Mouse (Mus musculus) stomach, embryonic 16.5 days (tissue): Measurements from ENCODE around the gene Csta1. TPM values are rescaled to one million over a fixed set of nuclear protein-coding genes. Genes with fewer than 3 reads are reported as not detected.
"Not testable (repeated sequence)": the region's sequence is repeated elsewhere in the genome, so short reads cannot be mapped to it uniquely, and the experiment has no call there.

Experiments used
- ATAC-seq: fragments of 200-750 bp; cut with Nextera tagmentation; 2 replicates; pipeline ENCODE4 v1.8.0; 2017; ENCODE audit warnings: moderate number of reproducible peaks, moderate TSS enrichment; ENCODE audit not compliant: insufficient read depth, low FRiP score
- H3K27ac ChIP-seq: fragments of 300-500 bp; sonication (generic); 2 replicates; pipeline ENCODE4 v1.5.1; 2014; ENCODE audit warnings: low read length
- H3K27me3 ChIP-seq: fragments of 300-500 bp; sonication (generic); 2 replicates; pipeline ENCODE4 v1.6.1; 2014; ENCODE audit warnings: low read length, control low read depth, mixed read lengths; ENCODE audit not compliant: control insufficient read depth, insufficient read depth
- H3K36me3 ChIP-seq: fragments of 300-500 bp; sonication (generic); 2 replicates; pipeline ENCODE4 v1.6.1; 2014; ENCODE audit warnings: low read length; ENCODE audit not compliant: control insufficient read depth, insufficient read depth
- H3K4me1 ChIP-seq: fragments of 300-500 bp; sonication (generic); 2 replicates; pipeline ENCODE4 v1.6.1; 2014; ENCODE audit warnings: low read length, control low read depth, mixed read lengths; ENCODE audit not compliant: control insufficient read depth, insufficient read depth
- H3K4me2 ChIP-seq: fragments of 300-500 bp; sonication (generic); 2 replicates; pipeline ENCODE4 v1.6.1; 2014; ENCODE audit warnings: low read depth, low read length, mixed read lengths
- H3K4me3 ChIP-seq: fragments of 300-500 bp; sonication (generic); replicated peaks from 2 replicates; pipeline ENCODE4 v1.5.1; 2014; ENCODE audit warnings: mild to moderate bottlenecking, low read length
- H3K9ac ChIP-seq: fragments of 300-500 bp; sonication (generic); 2 replicates; pipeline ENCODE4 v1.6.1; 2014; ENCODE audit warnings: low read length
- H3K9me3 ChIP-seq: fragments of 300-500 bp; sonication (generic); replicated peaks from 2 replicates; pipeline ENCODE4 v1.6.1; 2016; ENCODE audit warnings: low read length, control low read depth; ENCODE audit not compliant: control insufficient read depth
- WGBS: fragments of 180-500 bp; shearing (Covaris S2); extraction: QIAGEN DNeasy Blood & Tissue Kit; methylation state at CpG from one replicate; pipeline ENCODE4 v1.1.7; 2014; 5-methylcytosine and 5-hydroxymethylcytosine counted together
- polyA plus RNA-seq: library from polyadenylated mRNA; unstranded; fragments of >200 nt; fragmentation: Nextera tagmentation; extraction: Ambion mirVana; gene quantifications from 2 replicates; pipeline ENCODE4 v1.2.1, GENCODE M21; 2015

Csta1 gene
- polyA plus RNA-seq, 1 experiment from 2014 or later = 34.9 TPM

DNA sequence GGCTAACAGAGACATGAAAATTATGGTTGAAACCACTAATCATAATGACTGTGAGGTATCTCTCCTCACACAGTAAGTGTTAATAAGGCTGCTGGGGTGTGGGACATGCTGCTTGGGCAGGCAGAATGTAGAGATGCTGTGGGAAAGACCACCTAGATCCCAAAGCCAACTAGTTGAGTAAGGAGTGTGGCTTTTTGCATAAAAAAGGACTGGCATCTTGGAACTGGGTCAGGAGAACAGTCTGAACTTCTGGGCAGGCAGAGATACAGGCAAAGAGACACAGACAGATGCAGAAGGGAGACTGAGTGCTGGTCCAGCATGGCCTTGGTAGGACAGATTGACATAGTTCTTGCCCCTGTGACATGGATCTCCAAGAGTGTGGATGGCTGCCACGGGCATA, 29.5 kb downstream of the Csta1 start:
- no peak overlapping the region for H3K4me3 ChIP-seq
- no peak overlapping the region for H3K27ac ChIP-seq
- no peaks in the 10 kb centered on the region for H3K27me3 ChIP-seq
- no peak overlapping the region for H3K4me2 ChIP-seq
- H3K4me1 ChIP-seq = no peaks in the 10 kb centered on the region
- no peaks in the 10 kb centered on the region for H3K36me3 ChIP-seq
- WGBS = 63% methylated on average over 1 of the region's 1 CpGs
- H3K9me3 ChIP-seq = no peaks in the 10 kb centered on the region
- H3K9ac ChIP-seq = no peak overlapping the region
- no peak for ATAC-seq

DNA sequence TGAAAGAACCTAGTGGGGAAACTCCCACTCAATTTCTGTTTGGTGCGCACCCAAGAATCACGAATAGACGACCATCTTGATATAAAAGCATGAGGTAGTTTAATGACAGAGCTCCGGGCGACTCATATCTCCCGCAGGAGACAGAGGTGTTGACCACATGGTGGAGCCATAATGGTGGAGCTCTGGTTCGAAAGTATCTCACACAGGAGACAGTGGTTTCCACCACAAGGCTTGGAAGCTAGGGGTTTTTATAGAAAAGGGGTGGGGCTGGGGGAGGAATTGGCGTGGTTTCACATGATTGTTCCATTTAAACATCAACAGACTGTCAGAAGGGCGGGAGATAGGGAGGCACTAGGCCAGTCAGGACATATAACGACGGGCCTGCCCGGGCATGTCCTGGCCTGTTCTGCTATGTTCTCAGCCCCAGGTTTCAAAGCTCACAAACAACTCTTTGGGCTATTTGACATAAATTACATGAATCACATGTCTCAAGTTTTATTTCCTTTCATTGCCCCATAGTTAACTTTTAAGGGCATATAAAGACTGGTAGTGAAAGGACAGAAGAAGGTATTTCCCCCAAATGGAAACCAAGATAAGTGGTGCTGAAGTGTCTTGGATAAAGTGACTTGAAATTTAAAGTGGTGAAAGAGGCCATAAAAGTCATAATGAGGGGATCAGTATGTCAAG, 33.1 kb downstream of the Csta1 start:
- not testable (repeated sequence) for H3K27me3 ChIP-seq, H3K4me2 ChIP-seq, H3K9ac ChIP-seq, H3K4me3 ChIP-seq, H3K36me3 ChIP-seq, H3K4me1 ChIP-seq, ATAC-seq, H3K27ac ChIP-seq, H3K9me3 ChIP-seq
- 87% methylated on average over 12 of the region's 12 CpGs for WGBS

DNA sequence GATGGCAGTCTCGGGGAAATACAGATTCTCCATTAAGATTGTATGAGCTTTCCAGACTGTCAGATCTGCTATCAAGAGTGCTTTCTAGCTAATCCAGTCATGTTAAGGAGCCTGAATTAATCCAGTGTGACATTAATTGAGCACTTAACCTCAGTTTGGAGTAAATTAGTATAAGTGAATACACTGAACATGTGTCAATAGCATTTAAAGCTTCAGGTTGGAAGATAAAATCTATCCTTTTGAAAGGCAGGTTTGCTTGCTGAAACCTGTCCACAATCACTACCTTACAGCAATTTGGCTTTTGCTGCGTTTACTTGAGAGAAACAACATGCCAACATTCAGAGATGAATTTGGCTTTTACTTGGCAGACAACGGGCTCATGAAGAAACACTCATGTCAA, 37.0 kb downstream of the Csta1 start:
- Histone ChIP-seq H3K27me3 (no peaks in the 10 kb centered on the region), H3K9me3 (no peaks in the 10 kb centered on the region), H3K36me3 (no peaks in the 10 kb centered on the region), H3K4me1 (no peaks in the 10 kb centered on the region), H3K9ac (no peak overlapping the region), H3K4me2 (no peak overlapping the region), H3K27ac (no peak overlapping the region), H3K4me3 (no peak overlapping the region)
- WGBS = 70% methylated on average over 3 of the region's 3 CpGs
- ATAC-seq = no peak

DNA sequence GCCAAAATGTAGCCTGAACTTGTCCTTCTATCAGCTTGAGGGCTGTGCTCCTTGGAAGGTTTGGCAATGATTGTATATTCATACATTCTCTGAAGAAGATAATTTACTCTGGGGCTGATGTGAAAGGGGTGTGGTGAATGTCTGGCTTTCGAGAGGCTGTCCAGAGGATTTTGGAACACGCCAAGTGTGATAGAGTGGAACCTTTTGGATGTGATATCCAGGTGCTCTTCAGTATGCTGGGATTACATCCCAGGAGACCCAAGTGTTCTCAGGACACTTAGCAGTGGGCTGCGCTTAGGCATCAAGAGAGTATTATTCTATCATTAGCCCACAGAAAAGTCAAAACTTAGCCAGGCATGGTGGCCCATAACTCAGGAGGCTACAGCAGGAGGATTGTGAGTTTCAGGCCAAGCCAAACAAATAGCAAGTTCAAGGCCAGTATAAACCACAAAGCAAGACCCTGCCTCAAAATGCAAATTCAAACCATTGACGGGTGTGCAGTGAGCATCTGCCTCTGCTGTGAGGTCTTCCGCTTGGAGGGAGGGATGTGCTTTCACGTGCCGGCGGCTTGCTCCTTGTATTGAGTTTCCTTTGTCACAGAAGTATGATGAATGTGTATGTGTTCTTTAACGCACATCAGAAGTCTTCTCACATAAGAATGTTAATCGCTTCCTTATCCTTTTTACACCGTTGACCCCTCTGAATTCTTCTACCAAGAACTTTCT, 40.1 kb downstream of the Csta1 start:
- no peak for ATAC-seq
- Histone ChIP-seq H3K36me3 (peaks cover 8% of the 10 kb centered on the region; the same call in 1 of the 2 replicates), H3K4me3 (no peak overlapping the region), H3K27me3 (no peaks in the 10 kb centered on the region), H3K9ac (no peak overlapping the region), H3K4me2 (no peak overlapping the region), H3K27ac (peak overlapping the region; percentile 49), H3K9me3 (no peaks in the 10 kb centered on the region), H3K4me1 (no peaks in the 10 kb centered on the region)
- 76% methylated on average over 11 of the region's 11 CpGs for WGBS

DNA sequence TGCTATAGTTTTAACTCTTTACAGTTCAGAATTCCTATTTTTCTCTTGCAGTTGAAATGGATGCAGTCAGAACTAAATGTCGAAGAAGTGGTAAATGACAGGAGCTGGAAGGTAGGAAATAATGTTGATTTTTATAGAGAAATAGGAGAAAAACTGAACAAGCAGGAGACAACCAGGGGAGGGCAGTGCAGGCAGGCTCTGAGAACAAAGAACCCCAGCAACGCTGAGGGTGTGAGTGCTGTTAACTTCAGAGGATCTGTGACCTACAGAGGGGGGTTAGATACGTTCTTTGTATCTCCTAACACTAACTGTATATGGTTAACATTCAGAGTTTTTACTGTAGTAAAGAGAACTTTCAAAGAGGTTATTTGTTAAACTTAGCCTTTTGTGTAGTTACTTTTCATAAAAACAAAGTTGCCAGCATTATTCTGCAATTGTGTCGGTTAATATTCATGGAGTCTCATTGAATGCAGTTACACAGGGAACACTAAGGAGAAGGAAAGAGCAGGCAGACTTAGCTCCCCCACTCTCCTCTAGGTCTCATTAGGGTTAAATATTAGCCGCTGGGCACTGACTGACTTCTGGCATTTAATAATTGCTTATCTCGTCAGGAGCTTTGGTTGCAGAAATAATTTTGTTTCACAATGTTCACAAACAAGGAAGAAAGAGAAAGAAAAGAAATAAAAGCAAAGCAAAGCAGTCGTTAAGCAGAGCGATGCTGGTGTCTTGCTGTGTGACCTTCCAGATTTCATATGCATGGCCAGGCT, 41.0 kb downstream of the Csta1 start:
- ATAC-seq = no peak
- Histone ChIP-seq H3K4me2 (no peak overlapping the region), H3K36me3 (peaks cover 8% of the 10 kb centered on the region; the same call in 1 of the 2 replicates)

GRCm38 (mm10) chr16:36089065-36089464, 42.0 kb downstream of the Csta1 start:
- no peaks in the 10 kb centered on the region for H3K9me3 ChIP-seq
- 89% methylated on average over 7 of the region's 7 CpGs for WGBS
- H3K4me3 ChIP-seq = no peak overlapping the region
- H3K36me3 ChIP-seq = peaks cover 8% of the 10 kb centered on the region; the same call in 1 of the 2 replicates
- H3K4me1 ChIP-seq = no peaks in the 10 kb centered on the region
- no peak overlapping the region for H3K4me2 ChIP-seq
- H3K27ac ChIP-seq = no peak overlapping the region
- H3K27me3 ChIP-seq = no peaks in the 10 kb centered on the region
- ATAC-seq = no peak
- no peak overlapping the region for H3K9ac ChIP-seq

More for the DNA sequence above, 41.0 kb downstream of the Csta1 start:
- no peaks in the 10 kb centered on the region for H3K27me3 ChIP-seq
- no peaks in the 10 kb centered on the region for H3K4me1 ChIP-seq
- H3K27ac ChIP-seq = peak overlapping the region; percentile 49; the same call in 1 of the 2 replicates
- no peaks in the 10 kb centered on the region for H3K9me3 ChIP-seq
- 67% methylated on average over 8 of the region's 8 CpGs for WGBS
- H3K9ac ChIP-seq = no peak overlapping the region
- no peak overlapping the region for H3K4me3 ChIP-seq

- peaks cover 8% of the 10 kb centered on the region; the same call in 1 of the 2 replicates for H3K36me3 ChIP-seq
- peak overlapping the region; percentile 39; the same call in 1 of the 2 replicates for H3K27ac ChIP-seq
- WGBS = 58% methylated on average over 4 of the region's 4 CpGs
Observed at GRCm38 (mm10) chr16:36087846-36088245, 43.2 kb downstream of the Csta1 start.

GRCm38 (mm10) chr16:36079916-36080315, 51.1 kb downstream of the Csta1 start:
- Histone ChIP-seq H3K27me3 (no peaks in the 10 kb centered on the region), H3K4me1 (no peaks in the 10 kb centered on the region), H3K36me3 (no peaks in the 10 kb centered on the region), H3K4me2 (no peak overlapping the region), H3K27ac (no peak overlapping the region), H3K9me3 (no peaks in the 10 kb centered on the region), H3K9ac (no peak overlapping the region), H3K4me3 (no peak overlapping the region)
- 88% methylated on average over 3 of the region's 3 CpGs for whole genome bisulfite sequencing
- ATAC-seq = no peak

More at GRCm38 (mm10) chr16:36087846-36088245, 43.2 kb downstream of the Csta1 start:
- no peak overlapping the region for H3K4me3 ChIP-seq
- H3K27me3 ChIP-seq = no peaks in the 10 kb centered on the region
- no peak overlapping the region for H3K4me2 ChIP-seq
- H3K9ac ChIP-seq = no peak overlapping the region
- no peaks in the 10 kb centered on the region for H3K9me3 ChIP-seq
- ATAC-seq = peak; percentile 94
- H3K4me1 ChIP-seq = no peaks in the 10 kb centered on the region

- ATAC-seq = no peak
- H3K36me3 ChIP-seq = no peaks in the 10 kb centered on the region
- no peak overlapping the region for H3K4me2 ChIP-seq
- H3K9me3 ChIP-seq = no peaks in the 10 kb centered on the region
- WGBS = 85% methylated on average over 3 of the region's 3 CpGs
- no peak overlapping the region for H3K27ac ChIP-seq
- no peak overlapping the region for H3K4me3 ChIP-seq
- no peaks in the 10 kb centered on the region for H3K27me3 ChIP-seq
- no peak overlapping the region for H3K9ac ChIP-seq
- H3K4me1 ChIP-seq = 0 out of 2 replicates have a peak, but pooled peaks cover 3% of the 10 kb centered on the region
Observed at GRCm38 (mm10) chr16:36074772-36075171, 56.3 kb downstream of the Csta1 start.
